Mouse (Mus musculus) gastrocnemius, postnatal 25 days (tissue): Measurements from ENCODE around the gene Pcyt1b. TPM values are rescaled to one million over a fixed set of nuclear protein-coding genes. Genes with fewer than 3 reads are reported as not detected.

Experiments used
- DNase-seq: peaks from one replicate; pipeline ENCODE4 v3.0.0; 2022
- long read RNA-seq, 2 experiments: library from polyadenylated mRNA; stranded (forward); transcript quantifications; one replicate each; pipeline ENCODE4 v2.0.0; 2021
- total RNA-seq, 2 experiments: library from RNA; stranded (reverse); gene quantifications; 1 replicate in 1 of 2; 2 replicates in 1 of 2; pipeline ENCODE4 v1.2.3; 2021

Gene Pcyt1b
- under 1 TPM; 0.08 to 0.21 TPM for total RNA-seq
- long read RNA-seq, experiment 1 = 0 reads
- long read RNA-seq, experiment 2 = 0 reads

GRCm38 (mm10) chrX:93654218-93655002 is at the start of gene Pcyt1b:
Gene Pcyt1b (plus strand): TSS chrX:93654863.
- no peak for DNase-seq

- no peak for DNase-seq
These were observed 24.4 kb upstream of the Pcyt1b start for GRCm38 (mm10) chrX:93630256-93630655.

GRCm38 (mm10) chrX:93631657-93632449 is 22.8 kb upstream of the Pcyt1b start, which contains the start of gene Pola1:
Gene Pola1 (minus strand): TSS chrX:93632155.
- peak; percentile 89 for DNase-seq

- no peak for DNase-seq
These were observed 19.7 kb upstream of the Pcyt1b start for GRCm38 (mm10) chrX:93634861-93635375.

GRCm38 (mm10) chrX:93643600-93643999 is 11.1 kb upstream of the Pcyt1b start:
- no peak for DNase-seq

GRCm38 (mm10) chrX:93644022-93644421 is 10.6 kb upstream of the Pcyt1b start:
- DNase-seq = no peak

- no peak for DNase-seq
These were observed 3.9 kb upstream of the Pcyt1b start for GRCm38 (mm10) chrX:93650738-93651137.

GRCm38 (mm10) chrX:93655153-93655552 is 490 bp downstream of the Pcyt1b start:
- no peak for DNase-seq

- no peak for DNase-seq
These were observed 9.4 kb downstream of the Pcyt1b start for GRCm38 (mm10) chrX:93663919-93664586.

- no peak for DNase-seq
These were observed 10.1 kb downstream of the Pcyt1b start for GRCm38 (mm10) chrX:93664787-93665186.

GRCm38 (mm10) chrX:93674432-93674831 is 19.8 kb downstream of the Pcyt1b start:
- DNase-seq = no peak

- peak; percentile 5 for DNase-seq
These were observed 20.5 kb downstream of the Pcyt1b start for GRCm38 (mm10) chrX:93674836-93675795.

GRCm38 (mm10) chrX:93676228-93676627 is 21.6 kb downstream of the Pcyt1b start:
- no peak for DNase-seq

- no peak for DNase-seq
These were observed 34.6 kb downstream of the Pcyt1b start for GRCm38 (mm10) chrX:93689287-93689686.

- DNase-seq = no peak
These were observed 36.0 kb downstream of the Pcyt1b start for GRCm38 (mm10) chrX:93690672-93691071.

- DNase-seq = no peak
These were observed 42.9 kb downstream of the Pcyt1b start for GRCm38 (mm10) chrX:93697596-93697995.

- peak; percentile 50 for DNase-seq
These were observed 46.0 kb downstream of the Pcyt1b start for GRCm38 (mm10) chrX:93700528-93701225.

GRCm38 (mm10) chrX:93712566-93712965 is 57.9 kb downstream of the Pcyt1b start:
- no peak for DNase-seq

- no peak for DNase-seq
These were observed 74.9 kb downstream of the Pcyt1b start for GRCm38 (mm10) chrX:93729529-93729928.

- DNase-seq = no peak
These were observed 76.2 kb downstream of the Pcyt1b start for GRCm38 (mm10) chrX:93730854-93731253.
